Mouse (Mus musculus): Measurements from ENCODE around the gene Arhgap32.

GRCm38 (mm10) chr9:32250486-32250885 lies 134.6 kb downstream of the Arhgap32 start:
- TF ChIP-seq CTCF (IDR thresholded peaks at IDR 0.05; ENCODE audit: borderline replicate concordance, control insufficient read depth, extremely low read depth, insufficient read depth, low read length, poor library complexity) (no peak), POLR2A (IDR thresholded peaks at IDR 0.05; ENCODE audit: control insufficient read depth, extremely low read depth, insufficient read depth, low read length, poor library complexity) (no peak)
